Mouse (Mus musculus): Measurements from ENCODE around the gene Macrod2. TPM values are rescaled to one million over a fixed set of nuclear protein-coding genes. Genes with fewer than 3 reads are reported as not detected.

The Macrod2 gene
- polyA plus RNA-seq, 1 experiment from 2014 or later: 89.4 TPM

DNA sequence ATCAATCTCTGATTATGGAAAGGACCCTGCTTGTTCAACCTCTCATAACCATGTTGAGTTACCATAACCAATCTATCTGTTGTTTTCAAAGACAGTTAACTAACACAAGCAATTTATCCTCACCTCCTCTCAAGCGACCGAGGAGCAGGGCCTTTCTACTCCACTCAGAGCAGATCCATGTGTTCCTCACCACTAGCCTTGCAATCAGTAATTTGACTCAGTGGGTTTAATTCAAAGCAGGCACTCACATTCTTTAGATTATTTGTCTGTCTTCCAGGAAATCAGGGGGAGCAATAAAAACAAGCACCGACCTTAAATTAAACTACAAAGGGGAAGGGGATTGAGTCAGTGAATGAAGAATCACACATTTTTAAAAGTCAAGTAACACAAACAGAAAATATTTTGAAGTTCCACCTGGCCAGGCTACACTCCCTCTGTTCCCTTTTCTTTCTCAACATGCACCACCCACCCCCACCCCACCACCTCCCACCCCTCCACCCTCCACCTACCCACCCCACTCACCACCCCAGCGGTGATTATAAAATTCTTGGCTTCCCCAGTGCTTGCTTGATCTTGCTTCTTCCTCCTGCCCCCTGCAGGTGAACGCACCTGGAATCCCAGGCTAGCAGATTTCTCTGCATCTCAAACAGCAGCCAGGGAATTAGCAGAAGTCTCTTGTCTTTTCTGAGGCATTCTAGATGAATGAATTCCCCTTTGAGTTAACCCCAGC lies 839.8 kb downstream of the Macrod2 start:
- 23% methylated on average over 5 of the region's 5 CpGs for WGBS
- no peak overlapping the region for H3K9ac ChIP-seq (replicated peaks)
- no peaks in the 10 kb centered on the region for H3K36me3 ChIP-seq

GRCm38 (mm10) chr2:141247680-141248079 lies 852.6 kb downstream of the Macrod2 start:
- no peak overlapping the region for H3K4me3 ChIP-seq (replicated peaks)
- H3K27ac ChIP-seq (replicated peaks): no peak overlapping the region
- no peaks in the 10 kb centered on the region for H3K4me1 ChIP-seq
- no peak overlapping the region for H3K4me2 ChIP-seq
- no peaks in the 10 kb centered on the region for H3K36me3 ChIP-seq
- H3K27me3 ChIP-seq (replicated peaks): no peaks in the 10 kb centered on the region
- no peaks in the 10 kb centered on the region for H3K9me3 ChIP-seq (replicated peaks)
- no peak overlapping the region for H3K9ac ChIP-seq (replicated peaks)
- WGBS: 83% methylated on average over 2 of the region's 2 CpGs
- ATAC-seq (ENCODE audit: low FRiP score): no peak

More for the DNA sequence above, 839.8 kb downstream of the Macrod2 start:
- no peaks in the 10 kb centered on the region for H3K9me3 ChIP-seq (replicated peaks)
- peaks cover 7% of the 10 kb centered on the region; the same call in 1 of the 2 replicates for H3K4me1 ChIP-seq
- H3K4me2 ChIP-seq: no peak overlapping the region
- H3K27me3 ChIP-seq (replicated peaks): no peaks in the 10 kb centered on the region
- no peak overlapping the region for H3K4me3 ChIP-seq (replicated peaks)
- no peak overlapping the region for H3K27ac ChIP-seq (replicated peaks)
- no peak for ATAC-seq (ENCODE audit: low FRiP score)

- Histone ChIP-seq H3K27me3 (replicated peaks) (no peaks in the 10 kb centered on the region), H3K9me3 (replicated peaks) (no peaks in the 10 kb centered on the region), H3K9ac (replicated peaks) (no peak overlapping the region), H3K4me3 (replicated peaks) (no peak overlapping the region), H3K36me3 (no peaks in the 10 kb centered on the region), H3K4me1 (no peaks in the 10 kb centered on the region; the same call in 1 of the 2 replicates), H3K27ac (replicated peaks) (no peak overlapping the region), H3K4me2 (no peak overlapping the region)
- whole genome bisulfite sequencing: 75% methylated on average over 4 of the region's 4 CpGs
- no peak for ATAC-seq (ENCODE audit: low FRiP score)
These were observed 869.5 kb downstream of the Macrod2 start for GRCm38 (mm10) chr2:141264582-141264981.

DNA sequence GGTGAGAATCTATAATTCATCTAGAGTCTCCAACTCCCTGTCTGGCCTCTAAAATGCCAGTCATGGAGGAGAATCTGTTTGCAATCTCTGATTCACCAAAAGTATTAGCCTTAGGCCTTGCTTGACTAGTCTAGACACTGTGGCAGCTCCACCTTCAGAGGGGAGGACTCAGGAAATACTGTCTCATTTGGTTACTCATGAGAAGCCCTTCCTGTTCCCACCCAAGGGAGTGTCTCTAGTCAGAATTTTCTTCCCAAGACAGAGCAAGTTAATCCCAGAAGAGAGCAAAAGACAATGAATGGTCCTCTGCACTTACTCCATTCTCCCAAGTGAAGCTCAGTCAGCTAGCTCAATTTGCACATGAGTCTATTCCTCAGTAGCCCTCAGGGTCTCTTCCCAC lies 871.5 kb downstream of the Macrod2 start:
- no peaks in the 10 kb centered on the region for H3K36me3 ChIP-seq
- no peak overlapping the region for H3K4me3 ChIP-seq (replicated peaks)
- no peak overlapping the region for H3K4me2 ChIP-seq
- ATAC-seq (ENCODE audit: low FRiP score): no peak
- H3K27ac ChIP-seq (replicated peaks): no peak overlapping the region
- H3K9me3 ChIP-seq (replicated peaks): no peaks in the 10 kb centered on the region
- H3K9ac ChIP-seq (replicated peaks): no peak overlapping the region
- no peaks in the 10 kb centered on the region; the same call in 1 of the 2 replicates for H3K4me1 ChIP-seq
- no peaks in the 10 kb centered on the region for H3K27me3 ChIP-seq (replicated peaks)

DNA sequence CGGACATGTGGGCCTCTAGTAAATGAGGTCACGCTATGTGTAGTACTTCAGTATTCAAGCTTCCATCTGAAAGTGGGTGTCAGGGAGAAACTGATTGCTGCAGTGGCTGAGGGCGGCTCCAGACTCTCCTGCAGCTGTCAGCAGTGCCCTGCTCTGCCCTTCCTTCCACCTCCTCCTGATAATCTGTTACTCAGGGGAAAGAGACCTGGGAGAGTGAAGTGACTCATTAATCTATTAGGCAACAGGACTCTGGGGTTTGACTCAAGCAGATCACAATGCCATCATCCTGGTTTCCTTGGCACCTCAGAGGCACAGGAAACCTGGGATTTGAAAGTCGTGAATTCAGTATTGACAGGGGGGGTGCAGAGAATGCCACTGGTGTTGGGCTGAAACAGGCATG lies 876.4 kb downstream of the Macrod2 start:
- no peak overlapping the region for H3K4me2 ChIP-seq
- no peaks in the 10 kb centered on the region for H3K36me3 ChIP-seq
- no peaks in the 10 kb centered on the region for H3K4me1 ChIP-seq
- no peaks in the 10 kb centered on the region for H3K9me3 ChIP-seq (replicated peaks)
- no peaks in the 10 kb centered on the region for H3K27me3 ChIP-seq (replicated peaks)
- H3K9ac ChIP-seq (replicated peaks): no peak overlapping the region
- 77% methylated on average over 4 of the region's 4 CpGs for WGBS
- no peak overlapping the region for H3K4me3 ChIP-seq (replicated peaks)
- no peak overlapping the region for H3K27ac ChIP-seq (replicated peaks)
- no peak for ATAC-seq (ENCODE audit: low FRiP score)

GRCm38 (mm10) chr2:141272966-141273365 lies 877.9 kb downstream of the Macrod2 start:
- H3K27me3 ChIP-seq (replicated peaks): no peaks in the 10 kb centered on the region
- no peaks in the 10 kb centered on the region for H3K9me3 ChIP-seq (replicated peaks)
- no peak overlapping the region for H3K4me3 ChIP-seq (replicated peaks)
- no peak for ATAC-seq (ENCODE audit: low FRiP score)
- no peak overlapping the region for H3K4me2 ChIP-seq
- H3K27ac ChIP-seq (replicated peaks): no peak overlapping the region
- no peaks in the 10 kb centered on the region for H3K36me3 ChIP-seq
- no peaks in the 10 kb centered on the region for H3K4me1 ChIP-seq
- no peak overlapping the region for H3K9ac ChIP-seq (replicated peaks)
- WGBS: 91% methylated on average over 4 of the region's 4 CpGs

- no peaks in the 10 kb centered on the region for H3K27me3 ChIP-seq (replicated peaks)
- no peak overlapping the region for H3K9ac ChIP-seq (replicated peaks)
- no peaks in the 10 kb centered on the region for H3K4me1 ChIP-seq
- H3K4me2 ChIP-seq: no peak overlapping the region
- WGBS: 90% methylated on average over 2 of the region's 2 CpGs
- ATAC-seq (ENCODE audit: low FRiP score): no peak
- no peak overlapping the region for H3K4me3 ChIP-seq (replicated peaks)
- no peaks in the 10 kb centered on the region for H3K9me3 ChIP-seq (replicated peaks)
- no peak overlapping the region for H3K27ac ChIP-seq (replicated peaks)
- no peaks in the 10 kb centered on the region for H3K36me3 ChIP-seq
These were observed 879.2 kb downstream of the Macrod2 start for GRCm38 (mm10) chr2:141274262-141274661.

DNA sequence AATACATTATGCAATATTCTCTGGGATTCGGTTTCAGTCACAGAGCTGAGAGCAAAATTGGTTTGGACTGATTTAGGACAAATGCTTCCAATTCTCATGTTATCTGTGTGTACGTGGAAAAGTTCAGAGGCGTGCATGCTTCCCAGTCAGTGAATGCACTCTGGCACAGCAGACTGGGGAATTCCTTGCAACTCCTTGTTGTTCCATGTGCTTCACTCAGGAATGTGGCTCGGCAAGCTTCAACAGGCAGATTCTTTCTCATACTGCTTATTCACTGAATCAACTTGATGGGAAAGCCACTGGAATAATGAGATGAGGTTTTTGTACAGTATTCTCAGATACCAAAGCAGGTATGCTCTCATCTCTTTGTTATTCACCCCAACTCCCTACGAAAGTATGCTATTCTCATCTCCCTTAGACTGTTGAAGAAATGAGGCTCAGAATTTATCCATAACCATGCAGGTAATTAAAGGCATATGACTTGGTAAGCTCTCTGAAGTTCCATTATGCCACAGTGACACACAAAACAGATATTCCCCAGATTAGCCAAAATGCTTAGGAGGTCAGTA lies 884.1 kb downstream of the Macrod2 start:
- Histone ChIP-seq H3K27me3 (replicated peaks) (no peaks in the 10 kb centered on the region), H3K4me1 (no peaks in the 10 kb centered on the region), H3K9me3 (replicated peaks) (no peaks in the 10 kb centered on the region), H3K9ac (replicated peaks) (no peak overlapping the region), H3K4me3 (replicated peaks) (no peak overlapping the region), H3K4me2 (no peak overlapping the region), H3K27ac (replicated peaks) (no peak overlapping the region), H3K36me3 (no peaks in the 10 kb centered on the region)
- WGBS: 73% methylated on average over 5 of the region's 5 CpGs
- ATAC-seq (ENCODE audit: low FRiP score): no peak

- no peaks in the 10 kb centered on the region for H3K27me3 ChIP-seq (replicated peaks)
- H3K36me3 ChIP-seq: no peaks in the 10 kb centered on the region
- H3K9ac ChIP-seq (replicated peaks): no peak overlapping the region
- H3K4me1 ChIP-seq: no peaks in the 10 kb centered on the region
- no peak overlapping the region for H3K27ac ChIP-seq (replicated peaks)
- no peaks in the 10 kb centered on the region for H3K9me3 ChIP-seq (replicated peaks)
- no peak overlapping the region for H3K4me2 ChIP-seq
- ATAC-seq (ENCODE audit: low FRiP score): no peak
- H3K4me3 ChIP-seq (replicated peaks): no peak overlapping the region
- 95% methylated on average over 1 of the region's 1 CpGs for WGBS
These were observed 885.7 kb downstream of the Macrod2 start for GRCm38 (mm10) chr2:141280817-141281216.

DNA sequence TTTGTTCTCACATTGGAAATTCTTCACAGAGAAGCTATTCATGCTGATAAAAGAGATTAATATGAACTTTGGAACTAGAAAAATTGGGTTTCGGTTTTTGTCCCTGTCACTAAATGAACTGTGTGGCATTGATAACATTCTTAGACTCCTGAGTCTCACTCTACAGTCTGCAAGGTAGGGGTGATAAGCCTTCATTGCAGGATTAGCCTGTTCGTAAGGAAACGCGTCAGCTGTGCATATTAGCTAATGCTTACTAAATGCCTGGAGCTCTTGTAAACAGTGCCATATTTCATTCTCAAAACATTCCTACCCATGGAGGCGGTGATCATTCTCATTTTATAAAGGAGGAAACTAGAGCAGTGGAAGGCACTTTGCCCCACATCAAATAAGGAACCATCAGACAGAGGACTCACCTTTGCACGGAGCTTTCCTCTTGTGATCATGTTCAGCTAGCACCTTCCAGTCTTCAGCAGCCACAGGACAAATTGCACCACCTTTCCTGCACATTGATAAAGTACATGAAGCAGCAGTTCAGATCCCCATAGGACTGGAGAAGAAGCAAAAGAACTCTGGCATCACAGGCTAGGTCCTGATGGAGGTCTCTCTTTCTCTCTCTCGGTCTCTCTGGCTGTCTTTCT lies 891.1 kb downstream of the Macrod2 start:
- H3K4me1 ChIP-seq: no peaks in the 10 kb centered on the region
- ATAC-seq (ENCODE audit: low FRiP score): no peak
- no peak overlapping the region for H3K27ac ChIP-seq (replicated peaks)
- WGBS: 84% methylated on average over 7 of the region's 7 CpGs
- H3K9ac ChIP-seq (replicated peaks): no peak overlapping the region
- H3K27me3 ChIP-seq (replicated peaks): no peaks in the 10 kb centered on the region
- no peak overlapping the region for H3K4me3 ChIP-seq (replicated peaks)
- no peaks in the 10 kb centered on the region for H3K9me3 ChIP-seq (replicated peaks)
- H3K36me3 ChIP-seq: no peaks in the 10 kb centered on the region
- no peak overlapping the region for H3K4me2 ChIP-seq

- no peak overlapping the region for H3K9ac ChIP-seq (replicated peaks)
- no peaks in the 10 kb centered on the region for H3K9me3 ChIP-seq (replicated peaks)
- no peak overlapping the region for H3K27ac ChIP-seq (replicated peaks)
- no peak overlapping the region for H3K4me3 ChIP-seq (replicated peaks)
- 70% methylated on average over 7 of the region's 7 CpGs for WGBS
- H3K4me1 ChIP-seq: no peaks in the 10 kb centered on the region
- no peak for ATAC-seq (ENCODE audit: low FRiP score)
- no peaks in the 10 kb centered on the region for H3K27me3 ChIP-seq (replicated peaks)
- H3K36me3 ChIP-seq: no peaks in the 10 kb centered on the region
- H3K4me2 ChIP-seq: no peak overlapping the region
These were observed 893.4 kb downstream of the Macrod2 start for GRCm38 (mm10) chr2:141288494-141288893.

- Histone ChIP-seq H3K27ac (replicated peaks) (no peak overlapping the region), H3K9me3 (replicated peaks) (no peaks in the 10 kb centered on the region), H3K4me1 (no peaks in the 10 kb centered on the region), H3K36me3 (no peaks in the 10 kb centered on the region), H3K4me3 (replicated peaks) (no peak overlapping the region), H3K4me2 (no peak overlapping the region), H3K27me3 (replicated peaks) (no peaks in the 10 kb centered on the region), H3K9ac (replicated peaks) (no peak overlapping the region)
- no peak for ATAC-seq (ENCODE audit: low FRiP score)
- 53% methylated on average over 2 of the region's 2 CpGs for WGBS
These were observed 894.1 kb downstream of the Macrod2 start for GRCm38 (mm10) chr2:141289059-141289713.
